Mouse (Mus musculus): ENCODE measurements around the gene Slc13a3. TPM values are rescaled to one million over a fixed set of nuclear protein-coding genes. Genes with fewer than 3 reads are reported as not detected.
"Not testable (repeated sequence)": the region's sequence is repeated elsewhere in the genome, so short reads cannot be mapped to it uniquely, and the experiment has no call there.

Slc13a3 gene
- total and polyA plus RNA-seq, 3 experiments = not detected

- DNase-seq (ENCODE audit: extremely low read depth); H3K79me2 ChIP-seq (replicated peaks; ENCODE audit: control insufficient read depth, extremely low read depth, insufficient read depth, poor library complexity, severe bottlenecking); dilution Hi-C loops (cut with MboI; ENCODE audit: extremely low pct_ligation_motif_present, extremely low pct_unique_long_range_greater_than_20kb, low sequenced_read_pairs); H3K4me2 ChIP-seq (ENCODE audit: insufficient read depth, low read depth, poor library complexity, severe bottlenecking); H3K36me3 ChIP-seq (replicated peaks in 1 of 2; ENCODE audit: control insufficient read depth in 1 of 2, insufficient read depth in 1 of 2, low read length in 1 of 2); H3K4me3 ChIP-seq (replicated peaks in 1 of 3; ENCODE audit: low read depth in 2 of 3, low read length in 2 of 3, poor library complexity in 1 of 3); in situ Hi-C loops (cut with MboI; ENCODE audit: low pct_ligation_motif_present, low pct_unique_long_range_greater_than_20kb, low sequenced_read_pairs); H3K9ac ChIP-seq (ENCODE audit: insufficient read depth, low read depth); H3K4me1 ChIP-seq (ENCODE audit: control insufficient read depth in 1 of 2, insufficient read depth in 2 of 2); H3K9me3 ChIP-seq (replicated peaks; ENCODE audit: low read length); H3K27ac ChIP-seq (ENCODE audit: insufficient read depth, low read depth): not testable (repeated sequence)
- peaks cover 69% of the 10 kb centered on the region for H3K27me3 ChIP-seq (replicated peaks)
These were observed 38.0 kb upstream of the Slc13a3 start for GRCm38 (mm10) chr2:165510914-165511458.

GRCm38 (mm10) chr2:165510466-165510865 is 37.4 kb upstream of the Slc13a3 start:
- dilution Hi-C loops (cut with MboI; ENCODE audit: extremely low pct_ligation_motif_present, extremely low pct_unique_long_range_greater_than_20kb, low sequenced_read_pairs) (no loop called here), in situ Hi-C loops (cut with MboI; ENCODE audit: low pct_ligation_motif_present, low pct_unique_long_range_greater_than_20kb, low sequenced_read_pairs) (no loop called here)
- no peaks in the 10 kb centered on the region for H3K9me3 ChIP-seq (replicated peaks; ENCODE audit: low read length)
- H3K36me3 ChIP-seq (replicated peaks in 1 of 2; ENCODE audit: control insufficient read depth in 1 of 2, insufficient read depth in 1 of 2, low read length in 1 of 2) = no peaks in the 10 kb centered on the region
- no peak overlapping the region for H3K9ac ChIP-seq (ENCODE audit: insufficient read depth, low read depth)
- H3K27me3 ChIP-seq (replicated peaks) = peaks cover 69% of the 10 kb centered on the region
- TF ChIP-seq RCOR1 (conservative IDR thresholded peaks at IDR 0.05; ENCODE audit: low read depth, low read length) (no peak), NELFE (IDR thresholded peaks at IDR 0.05; ENCODE audit: low read depth, low read length) (no peak), IRF4 (IDR thresholded peaks at IDR 0.05; ENCODE audit: low read depth, low read length) (no peak), EP300 (IDR thresholded peaks at IDR 0.05; ENCODE audit: low read length) (no peak), MYC (IDR thresholded peaks at IDR 0.05; ENCODE audit: low read depth, low read length) (no peak), CHD1 (IDR thresholded peaks at IDR 0.05; ENCODE audit: low read depth, low read length) (no peak), ZKSCAN1 (IDR thresholded peaks at IDR 0.05; ENCODE audit: borderline replicate concordance, low read depth, low read length) (no peak), ZMIZ1 (IDR thresholded peaks at IDR 0.05; ENCODE audit: low read depth, low read length) (no peak), JUN (IDR thresholded peaks at IDR 0.05; ENCODE audit: insufficient read depth, low read depth, low read length) (no peak)
- H3K27ac ChIP-seq (ENCODE audit: insufficient read depth, low read depth) = no peak overlapping the region
- no peaks in the 10 kb centered on the region for H3K4me1 ChIP-seq (ENCODE audit: control insufficient read depth in 1 of 2, insufficient read depth in 2 of 2)
- H3K4me3 ChIP-seq (replicated peaks in 1 of 3; ENCODE audit: low read depth in 2 of 3, low read length in 2 of 3, poor library complexity in 1 of 3) = no peak overlapping the region
- no peaks in the 10 kb centered on the region for H3K79me2 ChIP-seq (replicated peaks; ENCODE audit: control insufficient read depth, extremely low read depth, insufficient read depth, poor library complexity, severe bottlenecking)
- no peak for DNase-seq (ENCODE audit: extremely low read depth)
- no peak overlapping the region for H3K4me2 ChIP-seq (ENCODE audit: insufficient read depth, low read depth, poor library complexity, severe bottlenecking)

- TF ChIP-seq SIN3A (IDR thresholded peaks at IDR 0.05; ENCODE audit: low read length) (no peak), UBTF (IDR thresholded peaks at IDR 0.05; ENCODE audit: low read depth, low read length) (no peak), KAT2A (IDR thresholded peaks at IDR 0.05; ENCODE audit: insufficient replicate concordance, low read length) (no peak), MYC (IDR thresholded peaks at IDR 0.05; ENCODE audit: low read depth, low read length) (no peak), RCOR1 (conservative IDR thresholded peaks at IDR 0.05; ENCODE audit: low read depth, low read length) (no peak), JUN (IDR thresholded peaks at IDR 0.05; ENCODE audit: insufficient read depth, low read depth, low read length) (no peak), JUND (conservative IDR thresholded peaks at IDR 0.05; ENCODE audit: low read depth, low read length) (no peak), IRF4 (IDR thresholded peaks at IDR 0.05; ENCODE audit: low read depth, low read length) (no peak), MAFK (IDR thresholded peaks at IDR 0.05; ENCODE audit: insufficient replicate concordance, low read length) (no peak), BHLHE40 (IDR thresholded peaks at IDR 0.05; ENCODE audit: low read depth, low read length) (peak; percentile 40; the same call in 1 of the 2 replicates), EP300 (IDR thresholded peaks at IDR 0.05; ENCODE audit: low read length) (no peak), RAD21 (IDR thresholded peaks at IDR 0.05; ENCODE audit: low read depth, low read length) (no peak), USF2 (conservative IDR thresholded peaks at IDR 0.05; ENCODE audit: low read depth, low read length) (peak; percentile 44), USF1 (IDR thresholded peaks at IDR 0.05; ENCODE audit: low read depth, low read length) (peak; percentile 41), NELFE (IDR thresholded peaks at IDR 0.05; ENCODE audit: low read depth, low read length) (no peak)
- Histone ChIP-seq H3K79me2 (replicated peaks; ENCODE audit: control insufficient read depth, extremely low read depth, insufficient read depth, poor library complexity, severe bottlenecking) (no peaks in the 10 kb centered on the region), H3K4me1 (ENCODE audit: control insufficient read depth in 1 of 2, insufficient read depth in 2 of 2) (no peaks in the 10 kb centered on the region), H3K27me3 (replicated peaks) (peaks cover 69% of the 10 kb centered on the region), H3K9ac (ENCODE audit: insufficient read depth, low read depth) (no peak overlapping the region), H3K4me2 (ENCODE audit: insufficient read depth, low read depth, poor library complexity, severe bottlenecking) (no peak overlapping the region), H3K27ac (ENCODE audit: insufficient read depth, low read depth) (no peak overlapping the region), H3K36me3 (replicated peaks in 1 of 2; ENCODE audit: control insufficient read depth in 1 of 2, insufficient read depth in 1 of 2, low read length in 1 of 2) (no peaks in the 10 kb centered on the region), H3K4me3 (replicated peaks in 1 of 3; ENCODE audit: low read depth in 2 of 3, low read length in 2 of 3, poor library complexity in 1 of 3) (no peak overlapping the region), H3K9me3 (replicated peaks; ENCODE audit: low read length) (no peaks in the 10 kb centered on the region)
- in situ Hi-C loops (cut with MboI; ENCODE audit: low pct_ligation_motif_present, low pct_unique_long_range_greater_than_20kb, low sequenced_read_pairs) (no loop called here), dilution Hi-C loops (cut with MboI; ENCODE audit: extremely low pct_ligation_motif_present, extremely low pct_unique_long_range_greater_than_20kb, low sequenced_read_pairs) (no loop called here)
- no peak for DNase-seq (ENCODE audit: extremely low read depth)
These were observed 36.7 kb upstream of the Slc13a3 start for GRCm38 (mm10) chr2:165509686-165510085.
